Mouse (Mus musculus): Measurements from ENCODE around the gene Gm960.
"Not testable (repeated sequence)": the region's sequence is repeated elsewhere in the genome, so short reads cannot be mapped to it uniquely, and the experiment has no call there.

Gene Gm960

DNA sequence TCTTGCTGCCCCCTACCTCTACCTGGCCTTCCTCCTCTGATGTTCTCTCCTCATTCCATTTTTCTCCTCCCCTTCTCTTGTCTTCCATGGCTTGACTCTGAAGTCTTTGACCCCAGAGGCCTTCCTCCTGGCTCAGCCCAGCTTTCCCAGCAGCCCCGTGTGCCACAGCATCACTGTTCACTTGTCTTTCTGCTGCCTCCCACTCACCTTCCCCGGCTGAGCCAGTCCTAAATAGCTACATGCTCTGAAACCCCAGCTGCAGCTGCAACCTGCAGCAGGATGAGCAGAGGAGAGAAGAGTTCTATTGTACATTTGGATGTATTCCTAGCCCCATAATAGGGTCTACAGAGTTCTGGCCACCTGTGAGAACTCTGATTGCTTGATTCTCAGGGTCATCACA lies 111.0 kb downstream of the Gm960 start:
- DNase-seq = no peak

DNA sequence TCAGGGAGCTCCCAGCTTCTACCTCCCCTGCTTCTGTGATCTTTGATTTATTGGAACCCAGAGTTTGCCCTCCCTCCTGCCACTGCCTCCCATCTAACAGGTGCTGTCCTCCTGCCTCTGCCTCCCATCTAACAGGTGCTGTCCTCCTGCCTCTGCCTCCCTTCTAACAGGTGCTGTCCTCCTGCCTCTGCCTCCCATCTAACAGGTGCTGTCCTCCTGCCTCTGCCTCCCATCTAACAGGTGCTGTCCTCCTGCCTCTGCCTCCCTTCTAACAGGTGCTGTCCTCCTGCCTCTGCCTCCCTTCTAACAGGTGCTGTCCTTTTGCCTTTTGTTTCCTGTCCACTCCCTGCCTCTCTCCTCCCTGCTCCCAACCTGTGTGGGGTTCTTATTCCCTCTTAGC lies 111.7 kb downstream of the Gm960 start:
- not testable (repeated sequence) for DNase-seq

GRCm38 (mm10) chr19:4583856-4584255 lies 114.6 kb downstream of the Gm960 start:
- DNase-seq = no peak

DNA sequence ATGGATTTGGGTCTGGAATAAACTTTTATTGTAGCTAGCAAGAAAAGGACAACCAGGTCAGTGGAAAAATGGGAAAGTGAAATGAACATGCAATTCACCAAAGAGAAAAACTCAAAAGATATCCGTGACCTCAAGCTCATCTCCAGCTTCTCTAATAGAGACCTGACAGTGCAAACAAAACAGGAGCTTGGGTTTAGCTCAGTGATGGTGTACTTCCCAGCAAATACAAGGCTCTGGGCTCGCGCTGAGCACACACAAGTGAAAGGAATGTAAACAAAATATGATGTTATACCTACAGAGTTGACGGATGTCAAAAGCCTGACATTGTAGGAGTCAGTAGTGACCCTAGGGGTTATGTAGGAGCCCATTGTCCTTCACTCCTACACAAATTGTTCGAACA lies 119.2 kb downstream of the Gm960 start:
- no peak for DNase-seq

GRCm38 (mm10) chr19:4578799-4579198 lies 119.7 kb downstream of the Gm960 start:
- peak; percentile 44 to 56 for DNase-seq

Measured in cerebellum, postnatal 36 days (tissue).